Mouse (Mus musculus) neural tube, embryonic 13.5 days (tissue): ENCODE measurements around the gene Eml6. TPM values are rescaled to one million over a fixed set of nuclear protein-coding genes. Genes with fewer than 3 reads are reported as not detected.
"Not testable (repeated sequence)": the region's sequence is repeated elsewhere in the genome, so short reads cannot be mapped to it uniquely, and the experiment has no call there.

ENCODE experiments used
- ATAC-seq: fragments of 200-750 bp; cut with Nextera tagmentation; 2 replicates; pipeline ENCODE4 v1.8.0; 2017; ENCODE audit warnings: low read depth, mild to moderate bottlenecking, moderate TSS enrichment, moderate library complexity
- H3K27ac ChIP-seq: fragments of 300-500 bp; sonication (generic); replicated peaks from 2 replicates; pipeline ENCODE4 v1.5.1; 2015; ENCODE audit warnings: moderate library complexity, mild to moderate bottlenecking, inconsistent platforms
- H3K27me3 ChIP-seq: fragments of 300-500 bp; sonication (generic); 2 replicates; pipeline ENCODE4 v1.6.1; 2015; ENCODE audit warnings: mild to moderate bottlenecking, inconsistent platforms
- H3K36me3 ChIP-seq: fragments of 300-500 bp; sonication (generic); 2 replicates; pipeline ENCODE4 v1.6.1; 2015; ENCODE audit warnings: mild to moderate bottlenecking, inconsistent platforms
- H3K4me1 ChIP-seq: fragments of 300-500 bp; sonication (generic); replicated peaks from 2 replicates; pipeline ENCODE4 v1.6.1; 2015; ENCODE audit warnings: inconsistent platforms
- H3K4me2 ChIP-seq: fragments of 300-500 bp; sonication (generic); 2 replicates; pipeline ENCODE4 v1.6.1; 2015; ENCODE audit warnings: inconsistent platforms, mild to moderate bottlenecking, moderate library complexity
- H3K4me3 ChIP-seq: fragments of 300-500 bp; sonication (generic); 2 replicates; pipeline ENCODE4 v1.5.1; 2015; ENCODE audit warnings: mild to moderate bottlenecking, inconsistent platforms
- H3K9ac ChIP-seq: fragments of 300-500 bp; sonication (generic); 2 replicates; pipeline ENCODE4 v1.6.1; 2015; ENCODE audit warnings: moderate library complexity, mild to moderate bottlenecking, inconsistent platforms
- H3K9me3 ChIP-seq: fragments of 300-500 bp; sonication (generic); 2 replicates; pipeline ENCODE4 v1.6.1; 2016; ENCODE audit warnings: inconsistent platforms
- WGBS: fragments of 180-500 bp; shearing (Covaris S2); methylation state at CpG from one replicate; pipeline ENCODE4 v1.1.7; 2015; 5-methylcytosine and 5-hydroxymethylcytosine counted together
- polyA plus RNA-seq: library from polyadenylated mRNA; unstranded; fragments of >200 nt; fragmentation: Nextera tagmentation; extraction: Ambion mirVana; gene quantifications from 2 replicates; pipeline ENCODE4 v1.2.1, GENCODE M21; 2015

Eml6 gene
- polyA plus RNA-seq, 1 experiment from 2014 or later: 4.3 TPM

GRCm38 (mm10) chr11:29758617-29759016 lies 267.2 kb downstream of the Eml6 start:
- 89% methylated on average over 5 of the region's 5 CpGs for WGBS
- Histone ChIP-seq H3K36me3 (peaks cover 8% of the 10 kb centered on the region), H3K9me3 (no peaks in the 10 kb centered on the region), H3K4me3 (no peak overlapping the region), H3K4me2 (no peak overlapping the region), H3K4me1 (no peaks in the 10 kb centered on the region), H3K27ac (no peak overlapping the region), H3K9ac (no peak overlapping the region), H3K27me3 (no peaks in the 10 kb centered on the region)
- no peak for ATAC-seq

DNA sequence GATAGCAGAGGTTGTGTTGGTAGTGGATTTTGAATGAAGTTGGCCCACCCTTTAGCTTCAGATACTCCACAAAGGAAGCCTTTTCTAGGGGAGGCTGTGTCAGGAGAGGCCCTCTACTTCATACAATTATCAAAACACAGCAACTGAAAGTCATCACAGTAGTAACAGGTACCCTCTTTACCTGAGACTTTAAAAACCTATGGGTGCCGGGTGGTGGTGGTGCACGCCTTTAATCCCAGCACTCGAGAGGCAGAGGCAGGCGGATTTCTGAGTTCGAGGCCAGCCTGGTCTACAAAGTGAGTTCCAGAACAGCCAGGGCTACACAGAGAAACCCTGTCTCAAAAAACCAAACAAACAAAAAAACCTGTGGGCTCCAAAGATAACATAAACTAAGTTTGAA lies 269.8 kb downstream of the Eml6 start:
- not testable (repeated sequence) for H3K27ac ChIP-seq, H3K4me1 ChIP-seq, ATAC-seq, H3K27me3 ChIP-seq, H3K4me3 ChIP-seq, H3K4me2 ChIP-seq, H3K9ac ChIP-seq, H3K9me3 ChIP-seq
- peaks cover 12% of the 10 kb centered on the region for H3K36me3 ChIP-seq
- WGBS: 95% methylated on average over 5 of the region's 5 CpGs

DNA sequence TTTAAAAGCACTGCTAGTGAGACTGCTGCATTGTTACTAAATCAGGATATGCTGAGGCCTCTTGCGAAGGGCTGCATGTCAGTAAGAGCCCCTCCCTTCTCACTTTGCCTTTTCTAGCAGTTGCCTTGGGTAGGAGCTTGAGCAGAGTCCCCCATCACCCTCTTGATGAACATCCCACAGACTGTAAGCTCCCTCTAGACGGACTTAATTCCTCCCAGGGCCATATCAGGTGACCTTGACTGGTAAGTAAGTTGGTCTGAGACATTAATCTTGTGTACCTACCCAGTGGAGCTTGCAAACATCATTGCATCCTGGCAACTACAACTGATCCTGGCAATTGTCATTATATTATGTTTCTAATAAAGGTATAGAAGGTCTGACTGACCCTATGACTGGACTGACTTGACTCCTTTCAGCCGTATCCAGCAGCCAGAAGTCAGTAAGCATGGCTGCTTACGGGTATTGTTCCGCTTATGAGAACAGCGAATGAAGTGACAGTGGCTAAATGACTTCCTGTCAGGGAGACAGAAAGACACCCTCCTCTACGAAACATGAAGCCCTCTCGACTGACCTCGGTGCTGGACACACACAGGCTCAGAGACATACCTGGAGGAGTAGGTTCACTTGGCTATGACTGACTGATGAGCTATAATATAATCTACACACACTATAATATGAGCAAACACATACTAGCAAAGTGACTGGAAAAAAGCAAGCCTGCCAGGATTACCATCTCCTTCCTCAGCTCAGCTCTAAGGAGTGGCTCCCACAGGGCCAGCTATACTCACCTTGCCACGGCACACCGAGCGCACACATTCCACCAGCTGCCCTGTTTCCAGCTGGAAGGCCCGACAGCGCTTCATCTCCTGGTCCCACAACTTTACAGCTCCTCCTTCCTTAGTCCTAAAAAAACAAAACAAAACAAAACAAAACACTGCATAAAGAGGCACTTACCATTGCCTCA lies 273.9 kb downstream of the Eml6 start:
- no peak for ATAC-seq

DNA sequence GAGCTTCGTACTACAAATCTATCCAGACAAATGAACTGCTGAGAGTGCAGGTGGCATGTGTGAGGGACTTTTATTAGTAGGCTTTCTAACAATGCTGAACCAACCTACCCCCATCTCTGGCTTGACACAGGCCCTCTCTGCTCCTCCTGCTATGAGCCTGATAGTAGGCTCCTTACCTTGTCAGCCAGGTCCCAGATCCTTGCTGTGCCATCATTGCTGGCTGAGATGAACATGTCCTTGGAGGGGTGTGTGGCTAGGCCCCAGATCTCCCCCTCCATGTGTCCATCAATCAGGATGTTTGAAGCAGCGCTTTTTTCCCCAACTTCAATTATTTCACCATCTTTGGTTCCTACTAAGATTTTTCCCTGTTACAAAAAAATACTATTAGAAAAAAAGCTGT lies 274.8 kb downstream of the Eml6 start:
- H3K9me3 ChIP-seq: no peaks in the 10 kb centered on the region
- H3K36me3 ChIP-seq: peaks cover 41% of the 10 kb centered on the region
- H3K4me2 ChIP-seq: no peak overlapping the region
- H3K27me3 ChIP-seq: no peaks in the 10 kb centered on the region
- H3K27ac ChIP-seq: no peak overlapping the region
- H3K4me1 ChIP-seq: no peaks in the 10 kb centered on the region
- WGBS: 100% methylated on average over 2 of the region's 2 CpGs
- no peak overlapping the region for H3K4me3 ChIP-seq
- ATAC-seq: no peak
- no peak overlapping the region for H3K9ac ChIP-seq

More for the DNA sequence above, 273.9 kb downstream of the Eml6 start:
- Histone ChIP-seq H3K9me3 (no peaks in the 10 kb centered on the region), H3K27me3 (no peaks in the 10 kb centered on the region), H3K36me3 (peaks cover 32% of the 10 kb centered on the region), H3K4me1 (no peaks in the 10 kb centered on the region), H3K4me3 (no peak overlapping the region), H3K27ac (no peak overlapping the region), H3K9ac (no peak overlapping the region), H3K4me2 (no peak overlapping the region)
- WGBS: 83% methylated on average over 14 of the region's 14 CpGs

GRCm38 (mm10) chr11:29749468-29749829 lies 276.4 kb downstream of the Eml6 start:
- WGBS: 92% methylated on average over 1 of the region's 1 CpGs

DNA sequence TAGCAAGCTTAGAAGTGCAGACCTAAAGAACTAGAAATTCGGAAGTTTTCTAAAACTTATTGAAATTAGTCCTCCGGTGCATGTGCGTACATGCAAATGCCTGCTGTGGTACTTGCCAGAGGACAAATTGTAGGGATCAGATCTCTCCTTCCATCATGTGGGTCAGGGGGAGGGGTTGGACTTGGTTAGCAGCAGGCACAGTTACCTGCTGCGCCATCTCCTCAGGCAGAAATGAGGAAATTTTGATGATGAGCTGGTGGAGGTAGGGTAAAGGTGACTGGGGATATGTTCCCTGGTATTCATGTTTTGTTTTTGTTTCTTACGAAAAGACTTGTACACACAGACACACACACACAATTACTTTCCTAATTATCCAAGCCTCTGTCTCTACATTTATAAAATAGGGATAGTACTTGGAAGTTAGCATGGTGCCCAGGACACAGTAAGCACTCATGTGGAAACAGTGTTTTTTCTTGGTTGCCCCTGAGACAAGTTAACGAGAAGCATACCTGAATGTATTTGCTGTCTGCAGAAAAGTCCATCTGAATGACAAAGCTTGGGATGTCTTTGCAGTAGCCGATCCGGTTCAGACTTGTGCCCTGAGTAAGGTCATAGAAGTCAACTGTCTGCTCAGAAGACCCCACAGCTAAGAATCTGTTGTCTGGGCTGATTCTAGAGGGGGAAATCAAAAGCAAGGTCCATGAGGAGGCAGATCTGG lies 276.9 kb downstream of the Eml6 start:
- H3K27ac ChIP-seq: no peak overlapping the region
- no peaks in the 10 kb centered on the region for H3K9me3 ChIP-seq
- WGBS: 93% methylated on average over 8 of the region's 8 CpGs
- H3K4me3 ChIP-seq: no peak overlapping the region
- no peak for ATAC-seq
- H3K4me1 ChIP-seq: no peaks in the 10 kb centered on the region
- no peaks in the 10 kb centered on the region for H3K27me3 ChIP-seq
- peaks cover 56% of the 10 kb centered on the region for H3K36me3 ChIP-seq
- H3K9ac ChIP-seq: no peak overlapping the region
- no peak overlapping the region for H3K4me2 ChIP-seq

More at GRCm38 (mm10) chr11:29749468-29749829, 276.4 kb downstream of the Eml6 start:
- no peaks in the 10 kb centered on the region for H3K4me1 ChIP-seq
- no peaks in the 10 kb centered on the region for H3K27me3 ChIP-seq
- peaks cover 52% of the 10 kb centered on the region for H3K36me3 ChIP-seq
- H3K9me3 ChIP-seq: no peaks in the 10 kb centered on the region
- no peak overlapping the region for H3K9ac ChIP-seq
- no peak for ATAC-seq
- no peak overlapping the region for H3K4me2 ChIP-seq
- no peak overlapping the region for H3K27ac ChIP-seq
- no peak overlapping the region for H3K4me3 ChIP-seq

DNA sequence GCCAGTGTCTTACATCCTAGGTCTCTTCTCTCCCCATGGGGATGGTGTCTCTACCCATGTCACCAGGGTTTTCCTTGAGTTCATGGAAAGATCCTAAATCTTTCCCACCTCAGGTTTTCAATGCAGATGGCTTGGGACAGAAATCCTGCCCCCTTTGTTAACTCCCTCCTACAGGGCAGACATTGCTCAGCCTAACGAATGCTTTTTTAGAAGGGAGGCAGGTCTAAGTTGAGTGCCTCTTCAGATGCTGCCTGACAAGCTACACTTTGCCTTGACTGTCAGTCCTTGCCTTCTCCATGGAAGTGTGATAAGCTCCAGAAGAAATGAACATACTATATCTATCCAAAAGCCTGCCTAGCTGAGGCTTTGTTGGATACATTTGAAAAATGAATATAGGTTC lies 278.0 kb downstream of the Eml6 start:
- H3K4me2 ChIP-seq: no peak overlapping the region
- peaks cover 64% of the 10 kb centered on the region for H3K36me3 ChIP-seq
- H3K9me3 ChIP-seq: no peaks in the 10 kb centered on the region
- no peak overlapping the region for H3K27ac ChIP-seq
- 82% methylated on average over 1 of the region's 1 CpGs for WGBS
- no peak overlapping the region for H3K9ac ChIP-seq
- no peaks in the 10 kb centered on the region for H3K4me1 ChIP-seq
- H3K27me3 ChIP-seq: no peaks in the 10 kb centered on the region
- no peak for ATAC-seq
- H3K4me3 ChIP-seq: no peak overlapping the region

- Histone ChIP-seq H3K27ac (no peak overlapping the region), H3K4me2 (no peak overlapping the region), H3K4me1 (no peaks in the 10 kb centered on the region), H3K9me3 (no peaks in the 10 kb centered on the region), H3K36me3 (peaks cover 68% of the 10 kb centered on the region), H3K4me3 (no peak overlapping the region), H3K27me3 (no peaks in the 10 kb centered on the region), H3K9ac (no peak overlapping the region)
- 99% methylated on average over 3 of the region's 3 CpGs for WGBS
- no peak for ATAC-seq
Observed at GRCm38 (mm10) chr11:29747365-29747764, 278.5 kb downstream of the Eml6 start.

- no peak overlapping the region for H3K9ac ChIP-seq
- no peak overlapping the region for H3K27ac ChIP-seq
- H3K27me3 ChIP-seq: no peaks in the 10 kb centered on the region
- no peak overlapping the region for H3K4me2 ChIP-seq
- H3K4me3 ChIP-seq: no peak overlapping the region
- H3K36me3 ChIP-seq: peaks cover 71% of the 10 kb centered on the region
- ATAC-seq: no peak; the same call in 1 of the 2 replicates
- no peaks in the 10 kb centered on the region for H3K4me1 ChIP-seq
- WGBS: 91% methylated on average over 9 of the region's 9 CpGs
- no peaks in the 10 kb centered on the region for H3K9me3 ChIP-seq
Observed at GRCm38 (mm10) chr11:29746203-29746602, 279.6 kb downstream of the Eml6 start.

DNA sequence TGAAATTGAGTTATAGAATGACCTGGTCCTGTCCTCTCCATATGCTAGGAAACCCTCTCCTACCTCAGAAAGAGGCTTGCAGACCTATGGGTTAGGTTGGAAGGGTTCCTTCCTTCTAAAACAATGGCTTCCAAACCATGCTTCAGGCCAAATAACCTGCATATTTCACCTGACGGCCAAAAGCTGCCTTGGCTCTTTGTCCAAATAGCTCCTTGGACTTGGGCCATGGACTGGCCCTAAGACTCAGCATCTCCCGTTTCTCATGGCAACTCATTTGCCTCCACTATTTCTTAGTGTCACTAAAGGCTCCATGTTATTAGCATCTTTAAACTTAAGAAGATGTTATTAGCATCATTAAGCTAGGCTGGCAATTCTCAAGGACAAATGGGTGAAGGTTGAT lies 280.3 kb downstream of the Eml6 start:
- no peak overlapping the region for H3K9ac ChIP-seq
- H3K27ac ChIP-seq: no peak overlapping the region; the same call in 1 of the 2 replicates
- 81% methylated on average over 2 of the region's 2 CpGs for WGBS
- H3K4me1 ChIP-seq: no peaks in the 10 kb centered on the region
- no peaks in the 10 kb centered on the region for H3K27me3 ChIP-seq
- peaks cover 73% of the 10 kb centered on the region for H3K36me3 ChIP-seq
- H3K4me3 ChIP-seq: no peak overlapping the region
- ATAC-seq: no peak
- H3K9me3 ChIP-seq: no peaks in the 10 kb centered on the region
- no peak overlapping the region for H3K4me2 ChIP-seq

GRCm38 (mm10) chr11:29744760-29745430 lies 280.9 kb downstream of the Eml6 start:
- ATAC-seq: 0 out of 2 replicates have a peak, but pooled peaks have one; percentile 38
- Histone ChIP-seq H3K27ac (no peak overlapping the region; the same call in 1 of the 2 replicates), H3K9me3 (no peaks in the 10 kb centered on the region), H3K36me3 (peaks cover 72% of the 10 kb centered on the region), H3K4me1 (no peaks in the 10 kb centered on the region), H3K27me3 (no peaks in the 10 kb centered on the region), H3K4me2 (no peak overlapping the region), H3K4me3 (no peak overlapping the region), H3K9ac (no peak overlapping the region)
- 82% methylated on average over 5 of the region's 5 CpGs for whole genome bisulfite sequencing

GRCm38 (mm10) chr11:29739752-29740151 lies 286.1 kb downstream of the Eml6 start:
- H3K4me2 ChIP-seq: no peak overlapping the region
- H3K9ac ChIP-seq: no peak overlapping the region
- no peaks in the 10 kb centered on the region for H3K9me3 ChIP-seq
- H3K4me1 ChIP-seq: no peaks in the 10 kb centered on the region
- H3K4me3 ChIP-seq: no peak overlapping the region
- no peak for ATAC-seq
- no peak overlapping the region for H3K27ac ChIP-seq
- WGBS: 98% methylated on average over 2 of the region's 2 CpGs
- H3K27me3 ChIP-seq: no peaks in the 10 kb centered on the region
- peaks cover 47% of the 10 kb centered on the region for H3K36me3 ChIP-seq
